Mouse (Mus musculus): Measurements from ENCODE around the gene Cox4i2.

The Cox4i2 gene

GRCm38 (mm10) chr2:152734984-152735383 is 19.0 kb upstream of the Cox4i2 start:
- peak; percentile 75 for DNase-seq (ENCODE audit: low read depth)

- peak; percentile 73 for DNase-seq (ENCODE audit: low read depth)
Measured at GRCm38 (mm10) chr2:152736090-152736601, 17.8 kb upstream of the Cox4i2 start, which contains the start of gene Id1. Id1 (plus strand) TSS chr2:152736251.

- DNase-seq (ENCODE audit: low read depth), result no peak
Measured at GRCm38 (mm10) chr2:152736748-152737147, 17.2 kb upstream of the Cox4i2 start.

- DNase-seq (ENCODE audit: low read depth), result no peak
Measured at GRCm38 (mm10) chr2:152737306-152738221, 16.4 kb upstream of the Cox4i2 start.

- no peak for DNase-seq (ENCODE audit: low read depth)
Measured at GRCm38 (mm10) chr2:152738341-152738740, 15.6 kb upstream of the Cox4i2 start.

- peak; percentile 46 for DNase-seq (ENCODE audit: low read depth)
Measured at GRCm38 (mm10) chr2:152739031-152739841, 14.7 kb upstream of the Cox4i2 start.

- peak; percentile 31 for DNase-seq (ENCODE audit: low read depth)
Measured at GRCm38 (mm10) chr2:152739842-152740260, 14.1 kb upstream of the Cox4i2 start.

- DNase-seq (ENCODE audit: low read depth), result no peak
Measured at GRCm38 (mm10) chr2:152740490-152740889, 13.5 kb upstream of the Cox4i2 start.

- DNase-seq (ENCODE audit: low read depth), result no peak
Measured at GRCm38 (mm10) chr2:152741153-152742041, 12.6 kb upstream of the Cox4i2 start.

GRCm38 (mm10) chr2:152742435-152742834 is 11.5 kb upstream of the Cox4i2 start:
- peak; percentile 44 for DNase-seq (ENCODE audit: low read depth)

- no peak for DNase-seq (ENCODE audit: low read depth)
Measured at GRCm38 (mm10) chr2:152756474-152757393, 2.8 kb downstream of the Cox4i2 start.

GRCm38 (mm10) chr2:152757478-152757877 is 3.5 kb downstream of the Cox4i2 start:
- DNase-seq (ENCODE audit: low read depth), result no peak

GRCm38 (mm10) chr2:152758351-152758750 is 4.4 kb downstream of the Cox4i2 start:
- DNase-seq (ENCODE audit: low read depth), result no peak

GRCm38 (mm10) chr2:152763310-152763709 is 9.3 kb downstream of the Cox4i2 start:
- no peak for DNase-seq (ENCODE audit: low read depth)

- no peak for DNase-seq (ENCODE audit: low read depth)
Measured at GRCm38 (mm10) chr2:152764172-152765044, 10.4 kb downstream of the Cox4i2 start.

GRCm38 (mm10) chr2:152765045-152765674 is 11.2 kb downstream of the Cox4i2 start:
- no peak for DNase-seq (ENCODE audit: low read depth)

GRCm38 (mm10) chr2:152766387-152767123 is 12.6 kb downstream of the Cox4i2 start:
- DNase-seq (ENCODE audit: low read depth), result peak; percentile 91

- peak; percentile 79 for DNase-seq (ENCODE audit: low read depth)
Measured at GRCm38 (mm10) chr2:152767618-152768271, 13.8 kb downstream of the Cox4i2 start.
